Mouse (Mus musculus) brain, adult 2 months (tissue): ENCODE measurements at regions not wholly inside any gene's neighbourhood (a gene's known extent, or its start where the extent isn't known, plus 50 kb on each side); places are given as distances from the start of the nearest gene placed in this dataset.

Experiments
- DNase-seq: peaks from one replicate; pipeline ENCODE4 v3.0.0; 2011; ENCODE audit warnings: low read depth, low spot score

DNA sequence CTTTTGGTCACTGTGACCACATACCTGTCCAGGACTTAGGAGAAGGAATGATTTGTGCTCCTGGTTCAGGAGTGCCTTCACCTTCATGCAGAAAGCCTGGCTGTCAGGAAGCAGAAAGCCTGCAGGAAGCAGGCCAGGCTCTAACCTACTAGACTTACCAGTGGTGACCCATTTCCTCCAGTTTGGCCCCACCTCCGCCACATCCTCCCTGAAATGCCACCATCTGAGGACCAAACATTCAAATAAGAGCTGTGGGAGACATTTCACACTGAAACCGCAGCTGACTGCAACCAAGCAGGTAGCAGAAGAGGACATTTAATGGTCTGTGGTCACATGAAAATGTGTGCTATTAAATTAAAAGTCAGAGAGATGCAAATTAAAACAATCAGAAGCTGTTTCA is 50.3 kb upstream of the Armc2 start:
- no peak for DNase-seq
